Mouse (Mus musculus): Measurements from ENCODE around the gene Bub1. TPM values are rescaled to one million over a fixed set of nuclear protein-coding genes. Genes with fewer than 3 reads are reported as not detected.

The Bub1 gene
- polyA plus RNA-seq, 1 experiment, result not detected

GRCm38 (mm10) chr2:127841402-127841801 lies 9.7 kb upstream of the Bub1 start:
- Histone ChIP-seq H3K27ac (ENCODE audit: insufficient read depth, low read depth, low read length) (no peak overlapping the region), H3K4me3 (ENCODE audit: insufficient read depth, low read depth, low read length) (no peak overlapping the region), H3K4me1 (ENCODE audit: control insufficient read depth, insufficient read depth, low read length) (no peaks in the 10 kb centered on the region)
- TF ChIP-seq POLR2A (IDR thresholded peaks at IDR 0.05; ENCODE audit: insufficient read depth, low read depth, low read length), result no peak
- TF ChIP-seq CTCF (IDR thresholded peaks at IDR 0.05; ENCODE audit: insufficient read depth, low read depth, low read length), result no peak
- 87% methylated on average over 1 of the region's 1 CpGs for WGBS

GRCm38 (mm10) chr2:127839425-127839824 lies 7.8 kb upstream of the Bub1 start:
- WGBS, result 19% methylated on average over 11 of the region's 11 CpGs
- no peak overlapping the region for H3K4me3 ChIP-seq (ENCODE audit: insufficient read depth, low read depth, low read length)
- no peaks in the 10 kb centered on the region for H3K4me1 ChIP-seq (ENCODE audit: control insufficient read depth, insufficient read depth, low read length)
- TF ChIP-seq POLR2A (IDR thresholded peaks at IDR 0.05; ENCODE audit: insufficient read depth, low read depth, low read length) (no peak), CTCF (IDR thresholded peaks at IDR 0.05; ENCODE audit: insufficient read depth, low read depth, low read length) (no peak)
- H3K27ac ChIP-seq (ENCODE audit: insufficient read depth, low read depth, low read length), result no peak overlapping the region

GRCm38 (mm10) chr2:127838576-127838975 lies 6.9 kb upstream of the Bub1 start, which contains the start of gene Acoxl:
Acoxl (plus strand) TSS chr2:127838876.
- WGBS, result 76% methylated on average over 7 of the region's 7 CpGs

GRCm38 (mm10) chr2:127832833-127833190 lies 1.1 kb upstream of the Bub1 start:
- 17% methylated on average over 2 of the region's 2 CpGs for WGBS

More at GRCm38 (mm10) chr2:127838576-127838975, 6.9 kb upstream of the Bub1 start, which contains the start of gene Acoxl:
- Histone ChIP-seq H3K27ac (ENCODE audit: insufficient read depth, low read depth, low read length) (no peak within 1 kb of the TSS), H3K4me1 (ENCODE audit: control insufficient read depth, insufficient read depth, low read length) (no peaks in the 10 kb centered on the region), H3K4me3 (ENCODE audit: insufficient read depth, low read depth, low read length) (no peak within 1 kb of the TSS)
- TF ChIP-seq CTCF (IDR thresholded peaks at IDR 0.05; ENCODE audit: insufficient read depth, low read depth, low read length) (no peak), POLR2A (IDR thresholded peaks at IDR 0.05; ENCODE audit: insufficient read depth, low read depth, low read length) (no peak)

GRCm38 (mm10) chr2:127832103-127832832 lies 603 bp upstream of the Bub1 start:
- WGBS, result 29% methylated on average over 11 of the region's 11 CpGs
- Histone ChIP-seq H3K4me1 (ENCODE audit: control insufficient read depth, insufficient read depth, low read length) (peaks cover 4% of the 10 kb centered on the region; the same call in 1 of the 2 replicates), H3K4me3 (ENCODE audit: insufficient read depth, low read depth, low read length) (peak overlapping the region; percentile 30), H3K27ac (ENCODE audit: insufficient read depth, low read depth, low read length) (no peak overlapping the region)
- TF ChIP-seq POLR2A (IDR thresholded peaks at IDR 0.05; ENCODE audit: insufficient read depth, low read depth, low read length), result no peak
- TF ChIP-seq CTCF (IDR thresholded peaks at IDR 0.05; ENCODE audit: insufficient read depth, low read depth, low read length), result no peak

More at GRCm38 (mm10) chr2:127832833-127833190, 1.1 kb upstream of the Bub1 start:
- H3K4me1 ChIP-seq (ENCODE audit: control insufficient read depth, insufficient read depth, low read length), result peaks cover 4% of the 10 kb centered on the region; the same call in 1 of the 2 replicates
- TF ChIP-seq CTCF (IDR thresholded peaks at IDR 0.05; ENCODE audit: insufficient read depth, low read depth, low read length) (no peak), POLR2A (IDR thresholded peaks at IDR 0.05; ENCODE audit: insufficient read depth, low read depth, low read length) (no peak)
- no peak overlapping the region for H3K4me3 ChIP-seq (ENCODE audit: insufficient read depth, low read depth, low read length)
- no peak overlapping the region for H3K27ac ChIP-seq (ENCODE audit: insufficient read depth, low read depth, low read length)

GRCm38 (mm10) chr2:127791919-127792603 lies 39.6 kb downstream of the Bub1 start, which contains the start of gene Mtln:
Mtln (minus strand) TSS chr2:127792488.
- Histone ChIP-seq H3K27ac (ENCODE audit: insufficient read depth, low read depth, low read length) (peak within 1 kb of the TSS; percentile 55; the same call in 1 of the 2 replicates), H3K4me1 (ENCODE audit: control insufficient read depth, insufficient read depth, low read length) (peaks cover 4% of the 10 kb centered on the region; the same call in 1 of the 2 replicates), H3K4me3 (ENCODE audit: insufficient read depth, low read depth, low read length) (peak within 1 kb of the TSS; percentile 99)
- peak; percentile 56; the same call in 1 of the 2 replicates for TF ChIP-seq POLR2A (IDR thresholded peaks at IDR 0.05; ENCODE audit: insufficient read depth, low read depth, low read length)
- no peak for TF ChIP-seq CTCF (IDR thresholded peaks at IDR 0.05; ENCODE audit: insufficient read depth, low read depth, low read length)
- WGBS, result 1% methylated on average over 37 of the region's 37 CpGs

- WGBS, result 13% methylated on average over 9 of the region's 9 CpGs
- no peak overlapping the region for H3K4me3 ChIP-seq (ENCODE audit: insufficient read depth, low read depth, low read length)
- no peak overlapping the region for H3K27ac ChIP-seq (ENCODE audit: insufficient read depth, low read depth, low read length)
- peaks cover 4% of the 10 kb centered on the region; the same call in 1 of the 2 replicates for H3K4me1 ChIP-seq (ENCODE audit: control insufficient read depth, insufficient read depth, low read length)
- TF ChIP-seq CTCF (IDR thresholded peaks at IDR 0.05; ENCODE audit: insufficient read depth, low read depth, low read length) (no peak), POLR2A (IDR thresholded peaks at IDR 0.05; ENCODE audit: insufficient read depth, low read depth, low read length) (no peak)
Observed at GRCm38 (mm10) chr2:127789651-127790270, 41.9 kb downstream of the Bub1 start.

- TF ChIP-seq POLR2A (IDR thresholded peaks at IDR 0.05; ENCODE audit: insufficient read depth, low read depth, low read length) (no peak), CTCF (IDR thresholded peaks at IDR 0.05; ENCODE audit: insufficient read depth, low read depth, low read length) (no peak)
- 3% methylated on average over 11 of the region's 11 CpGs for WGBS
- peak overlapping the region; percentile 81 for H3K4me3 ChIP-seq (ENCODE audit: insufficient read depth, low read depth, low read length)
- peaks cover 4% of the 10 kb centered on the region; the same call in 1 of the 2 replicates for H3K4me1 ChIP-seq (ENCODE audit: control insufficient read depth, insufficient read depth, low read length)
- no peak overlapping the region; the same call in 1 of the 2 replicates for H3K27ac ChIP-seq (ENCODE audit: insufficient read depth, low read depth, low read length)
Observed at GRCm38 (mm10) chr2:127789138-127789537, 42.5 kb downstream of the Bub1 start.

Measured in olfactory bulb, adult 2 months (tissue).